In genomic region chr16:28257904-28258303, GRCm38 (mm10) we compare ENCODE assay signal across 31 mouse cellular contexts.
DNase-seq lines count a peak whose midpoint lies in the region; ATAC-seq and TF ChIP-seq lines count a peak whose summit lies in the region.
"Had no signal": no experiment of that assay in that cellular context is flagged by ENCODE, and none has a peak within 500 bp of the region (broad histone marks: within the 10 kb centered on the region; RNA-seq: fewer than 3 reads in every experiment).

No protein-coding gene starts in this region.

- H3K9ac ChIP-seq in hindbrain, postnatal 0 days (replicated peaks; ENCODE audit: low read length) = no peak overlapping the region
- H3K9ac ChIP-seq in hindbrain, embryonic 12.5 days = no peak overlapping the region
- H3K9ac ChIP-seq in liver, embryonic 12.5 days = no peak overlapping the region
- H3K9ac ChIP-seq: embryonic facial prominence, embryonic 13.5 days; forebrain, embryonic 12.5 days; heart, embryonic 13.5 days; hindbrain, embryonic 14.5 days had no signal

- TF ChIP-seq POLR2A in brain, embryonic 14.5 days (IDR thresholded peaks at IDR 0.05; ENCODE audit: borderline replicate concordance, extremely low read depth, insufficient read depth, insufficient read length, poor library complexity, severe bottlenecking) = no peak

- 37% methylated on average over 5 of the region's 5 CpGs for WGBS in hindbrain, postnatal 0 days
- WGBS in hindbrain, embryonic 12.5 days = 70% methylated on average over 5 of the region's 5 CpGs
- 52% methylated on average over 5 of the region's 5 CpGs for WGBS in liver, embryonic 12.5 days (ENCODE audit: insufficient replicate concordance)

- no peak overlapping the region for H3K4me3 ChIP-seq in hindbrain, postnatal 0 days (ENCODE audit: low read length)
- H3K4me3 ChIP-seq in hindbrain, embryonic 12.5 days = no peak overlapping the region
- H3K4me3 ChIP-seq in liver, embryonic 12.5 days = no peak overlapping the region
- H3K4me3 ChIP-seq: embryonic facial prominence, embryonic 10.5 days; embryonic facial prominence, embryonic 13.5 days; erythroblast, embryonic 14.5 days; forebrain, embryonic 12.5 days; heart, adult 2 months; heart, embryonic 10.5 days; heart, embryonic 13.5 days had no signal

- H3K4me1 ChIP-seq in hindbrain, postnatal 0 days (ENCODE audit: insufficient read depth, low read length) = no peaks in the 10 kb centered on the region
- H3K4me1 ChIP-seq in hindbrain, embryonic 12.5 days = no peaks in the 10 kb centered on the region
- no peaks in the 10 kb centered on the region for H3K4me1 ChIP-seq in liver, embryonic 12.5 days
- H3K4me1 ChIP-seq: embryonic facial prominence, embryonic 10.5 days; embryonic facial prominence, embryonic 13.5 days; forebrain, embryonic 12.5 days; heart, embryonic 10.5 days; heart, embryonic 13.5 days had no signal

- no peak for DNase-seq in frontal cortex, postnatal 36 days (ENCODE audit: low spot score in 2 of 2)
- DNase-seq in hindbrain, postnatal 0 days (ENCODE audit: low spot score) = peak; percentile 52
- peak; percentile 57 for DNase-seq in brain, adult 2 months (ENCODE audit: low read depth, low spot score)
- DNase-seq in brain, embryonic 14.5 days (ENCODE audit: low read depth) = peak; percentile 24
- DNase-seq: adrenal gland, adult 2 months; adrenal gland, postnatal 14 days; cerebellum, adult 11 months; cerebellum, adult 2 months; cerebellum, postnatal 10 days; cerebellum, postnatal 36 days; embryo, embryonic 11 days; gastrocnemius, postnatal 10 days; gastrocnemius, postnatal 36 days; heart, adult 2 months; heart, postnatal 14 days; heart, postnatal 4 days; kidney, adult 18-20 months had no signal

- 0 out of 2 replicates have a peak overlapping the region, but pooled peaks have one; percentile 17 for H3K27ac ChIP-seq in hindbrain, postnatal 0 days
- H3K27ac ChIP-seq in hindbrain, embryonic 12.5 days = no peak overlapping the region
- no peak overlapping the region for H3K27ac ChIP-seq in liver, embryonic 12.5 days
- H3K27ac ChIP-seq: embryonic facial prominence, embryonic 10.5 days; embryonic facial prominence, embryonic 13.5 days; forebrain, embryonic 12.5 days; heart, adult 2 months; heart, embryonic 10.5 days; heart, embryonic 13.5 days; hindbrain, embryonic 14.5 days had no signal

- no peak overlapping the region for H3K4me2 ChIP-seq in hindbrain, postnatal 0 days (ENCODE audit: low read depth, low read length)
- no peak overlapping the region for H3K4me2 ChIP-seq in hindbrain, embryonic 12.5 days (replicated peaks)
- no peak overlapping the region for H3K4me2 ChIP-seq in liver, embryonic 12.5 days
- H3K4me2 ChIP-seq: embryonic facial prominence, embryonic 13.5 days; forebrain, embryonic 12.5 days; heart, embryonic 13.5 days; hindbrain, embryonic 14.5 days had no signal

- H3K36me3 ChIP-seq in hindbrain, postnatal 0 days (ENCODE audit: insufficient read depth, low read length) = no peaks in the 10 kb centered on the region
- H3K36me3 ChIP-seq in hindbrain, embryonic 12.5 days = no peaks in the 10 kb centered on the region
- no peaks in the 10 kb centered on the region for H3K36me3 ChIP-seq in liver, embryonic 12.5 days
- H3K36me3 ChIP-seq: embryonic facial prominence, embryonic 10.5 days; embryonic facial prominence, embryonic 13.5 days; forebrain, embryonic 12.5 days; heart, embryonic 10.5 days; heart, embryonic 13.5 days had no signal

- ATAC-seq in frontal cortex, adult (ENCODE audit: low TSS enrichment) = peak; percentile 34; the same call in 1 of the 2 replicates
- no peak for ATAC-seq in hindbrain, postnatal 0 days
- ATAC-seq in hindbrain, embryonic 12.5 days (ENCODE audit: low FRiP score) = no peak
- no peak for ATAC-seq in liver, embryonic 12.5 days
- ATAC-seq: CD4-positive, CD25-positive, alpha-beta regulatory T cell, adult 4 months; forebrain, embryonic 16.5 days; inflammation-experienced regulatory T-cells, adult 6 months; intestine, embryonic 16.5 days had no signal

- H3K27me3 ChIP-seq in hindbrain, postnatal 0 days (ENCODE audit: insufficient read depth, low read length) = no peaks in the 10 kb centered on the region
- H3K27me3 ChIP-seq in hindbrain, embryonic 12.5 days = no peaks in the 10 kb centered on the region
- H3K27me3 ChIP-seq in liver, embryonic 12.5 days (replicated peaks) = no peaks in the 10 kb centered on the region
- H3K27me3 ChIP-seq: embryonic facial prominence, embryonic 13.5 days; forebrain, embryonic 12.5 days; heart, embryonic 13.5 days had no signal

- no peaks in the 10 kb centered on the region for H3K9me3 ChIP-seq in hindbrain, postnatal 0 days (ENCODE audit: low read length)
- no peaks in the 10 kb centered on the region for H3K9me3 ChIP-seq in hindbrain, embryonic 12.5 days (replicated peaks)
- no peaks in the 10 kb centered on the region for H3K9me3 ChIP-seq in liver, embryonic 12.5 days (replicated peaks)
- H3K9me3 ChIP-seq: embryonic facial prominence, embryonic 10.5 days; embryonic facial prominence, embryonic 13.5 days; forebrain, embryonic 12.5 days; heart, embryonic 10.5 days; heart, embryonic 13.5 days had no signal

- TF ChIP-seq CTCF in hindbrain, postnatal 0 days (IDR thresholded peaks at IDR 0.05; ENCODE audit: low read depth) = no peak
- no peak for TF ChIP-seq CTCF in brain, embryonic 14.5 days (IDR thresholded peaks at IDR 0.05; ENCODE audit: borderline replicate concordance, extremely low read depth, insufficient read depth, insufficient read length)

Comparison
In these comparisons a context has a peak if more than half of its experiments do, and no peak if none do; other contexts are left out.
1. DNase-seq: peak in hindbrain, postnatal 0 days (single experiment), brain, adult 2 months (single experiment) and brain, embryonic 14.5 days (single experiment); none in frontal cortex, postnatal 36 days (0 of 2).